Mouse (Mus musculus) heart, adult 2 months (tissue): Measurements from ENCODE around the gene Zfp580. TPM values are rescaled to one million over a fixed set of nuclear protein-coding genes. Genes with fewer than 3 reads are reported as not detected.
"Not testable (repeated sequence)": the region's sequence is repeated elsewhere in the genome, so short reads cannot be mapped to it uniquely, and the experiment has no call there.

Source experiments
- DNase-seq, 2 experiments: peaks; one replicate each; pipeline ENCODE4 v3.0.0; 2021
- H3K27ac ChIP-seq: fragments of 200-600 bp; 2 replicates; pipeline ENCODE4 v1.8.1; 2022
- H3K27me3 ChIP-seq: fragments of 200-500 bp; 2 replicates; pipeline ENCODE4 v1.6.1; 2012; ENCODE audit warnings: mild to moderate bottlenecking, low read length, inconsistent platforms, mixed read lengths; ENCODE audit not compliant: control insufficient read depth, insufficient read depth
- H3K36me3 ChIP-seq: fragments of 200-500 bp; 2 replicates; pipeline ENCODE4 v1.6.1; 2012; ENCODE audit warnings: low read length, inconsistent platforms; ENCODE audit not compliant: control insufficient read depth, insufficient read depth
- H3K4me1 ChIP-seq: fragments of 200-500 bp; 2 replicates; pipeline ENCODE4 v1.6.1; 2011; ENCODE audit warnings: low read length; ENCODE audit not compliant: control insufficient read depth, insufficient read depth
- H3K4me3 ChIP-seq: fragments of 200-600 bp; 2 replicates; pipeline ENCODE4 v1.8.1; 2022
- H3K79me2 ChIP-seq: fragments of 200-500 bp; replicated peaks from 2 replicates; pipeline ENCODE4 v1.6.1; 2012; ENCODE audit warnings: mild to moderate bottlenecking, inconsistent platforms, low read length, moderate library complexity, mixed read lengths; ENCODE audit not compliant: control insufficient read depth, insufficient read depth
- H3K9ac ChIP-seq: fragments of 200-500 bp; 2 replicates; pipeline ENCODE4 v1.6.1; 2012; ENCODE audit warnings: low read depth, mild to moderate bottlenecking, control low read depth, inconsistent platforms, low read length, mixed read lengths
- CTCF ChIP-seq: fragments of 200-600 bp; IDR thresholded peaks from 2 replicates; pipeline ENCODE4 v1.8.1; 2022; ENCODE audit warnings: antibody characterized with exemption, mild to moderate bottlenecking, moderate library complexity
- EP300 ChIP-seq: fragments of 200-500 bp; IDR thresholded peaks from 2 replicates; pipeline ENCODE4 v1.6.1; 2011; ENCODE audit warnings: low read depth, low read length, control low read depth; ENCODE audit not compliant: insufficient read depth
- POLR2A ChIP-seq: fragments of 200-500 bp; IDR thresholded peaks from 2 replicates; pipeline ENCODE4 v1.6.1; 2011; ENCODE audit warnings: mild to moderate bottlenecking, low read depth, low read length, control low read depth; ENCODE audit not compliant: insufficient read depth
- WGBS: fragments of 180-500 bp; shearing (Covaris S2); methylation state at CpG from one replicate; pipeline ENCODE4 v1.1.7; 2018; 5-methylcytosine and 5-hydroxymethylcytosine counted together
- intact Hi-C: fragments of 180-260 bp; cut with DNase I; formaldehyde crosslinking; loops from one replicate; pipeline ENCODE4 v1.15.1; 2025
- polyA plus RNA-seq: library from polyadenylated mRNA; depleted of rRNA; stranded (reverse); fragments of >200 nt; gene quantifications from 2 replicates; pipeline ENCODE4 v1.2.3, GENCODE M21; 2012
- total RNA-seq, 2 experiments: library from RNA; stranded (reverse); gene quantifications; 2 replicates each; pipeline ENCODE4 v1.2.3; 2021

The Zfp580 gene
- total and polyA plus RNA-seq, 3 experiments, result 3.4 to 12.7 (median 4.4) TPM

DNA sequence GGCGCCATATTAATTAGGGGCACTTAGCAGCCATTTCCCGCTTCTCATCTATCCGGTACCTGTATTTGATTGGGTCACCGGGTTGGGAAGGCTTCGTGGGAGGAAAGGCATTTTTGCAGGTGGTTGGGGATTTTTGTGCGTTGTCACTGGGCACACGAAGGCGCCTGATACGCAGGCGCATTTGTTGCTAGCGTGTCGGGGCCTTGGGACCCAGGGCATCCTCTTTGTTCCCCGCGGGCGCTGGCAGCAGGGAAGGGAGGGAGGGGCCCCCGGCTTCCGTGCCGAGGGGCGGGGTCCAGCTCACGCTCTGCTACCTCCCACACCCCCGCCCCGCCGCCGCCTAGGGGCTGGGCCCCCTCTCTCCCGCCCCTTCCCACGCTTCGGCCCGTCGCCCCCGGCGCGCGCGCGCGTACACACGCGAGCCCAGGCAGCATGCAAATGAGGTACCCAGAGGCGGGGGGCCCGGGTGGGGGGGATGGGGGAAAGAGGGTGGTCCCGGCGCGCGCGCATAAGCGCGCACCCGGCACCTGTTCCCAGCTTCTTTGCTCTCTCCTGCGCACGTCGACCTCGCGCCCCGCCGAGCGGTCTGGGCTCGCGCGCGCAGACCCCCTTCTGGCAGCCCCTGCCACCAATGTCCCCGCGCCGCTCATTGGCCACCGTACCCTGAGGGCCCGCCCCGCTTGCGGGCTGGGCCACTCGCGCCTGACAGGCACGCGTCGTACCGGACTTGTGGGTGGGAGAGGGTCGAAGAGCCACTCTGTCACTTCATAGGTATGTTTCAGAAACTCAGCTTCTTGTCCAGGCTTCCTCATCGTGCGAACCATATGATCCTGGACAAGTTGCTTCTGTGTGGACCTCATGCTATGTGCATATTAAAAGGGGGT is 36.0 kb upstream of the Zfp580 start, which contains the start of gene Gm44973:
TSS of gene Gm44973 (plus strand) at position 379 of the 884 bp plus-strand sequence.
- WGBS, result under 1% methylated on average over 72 of the region's 76 CpGs
- no peaks in the 10 kb centered on the region for H3K27me3 ChIP-seq
- peak within 1 kb of the TSS; percentile 96 for H3K9ac ChIP-seq
- DNase-seq, result peak; percentile 94 to 96
- peak within 1 kb of the TSS; percentile 97 for H3K27ac ChIP-seq
- peaks cover 3% of the 10 kb centered on the region; the same call in 1 of the 2 replicates for H3K4me1 ChIP-seq
- TF ChIP-seq POLR2A, result peak; percentile 54
- TF ChIP-seq EP300, result no peak
- TF ChIP-seq CTCF, result no peak; the same call in 1 of the 2 replicates
- H3K79me2 ChIP-seq, result no peaks in the 10 kb centered on the region
- intact Hi-C loops, result loop anchor here (1.0 to 10.0 kb wide), 3 partner anchors 47 to 361 kb away; partner anchors contain the start of genes Ppp6r1, U2af2 and Ube2s
- H3K36me3 ChIP-seq, result no peaks in the 10 kb centered on the region
- peak within 1 kb of the TSS; percentile 87 for H3K4me3 ChIP-seq

DNA sequence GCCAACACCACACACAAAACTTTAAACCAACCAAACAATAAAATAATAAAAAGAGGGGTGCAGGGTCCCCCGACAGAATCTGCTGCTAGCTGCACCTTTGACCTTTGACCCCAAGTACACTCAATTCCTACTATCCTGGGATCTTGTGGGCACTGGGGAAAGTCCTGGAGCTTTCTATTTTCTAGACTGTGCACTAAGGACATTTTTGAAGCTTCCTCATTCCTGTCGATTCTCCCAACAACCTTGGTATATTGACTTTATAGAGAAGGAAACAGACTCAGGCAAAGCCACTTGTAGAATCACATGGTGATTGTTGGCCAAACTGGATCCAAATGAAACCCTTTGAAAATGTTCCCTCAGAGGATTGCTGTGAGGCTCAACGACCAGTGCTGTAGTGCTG is 35.3 kb upstream of the Zfp580 start:
- TF ChIP-seq POLR2A (no peak), EP300 (no peak), CTCF (no peak)
- peak overlapping the region; percentile 97 for H3K27ac ChIP-seq
- 58% methylated on average over 3 of the region's 3 CpGs for WGBS
- DNase-seq, result no peak
- peak overlapping the region; percentile 94 for H3K9ac ChIP-seq
- H3K36me3 ChIP-seq, result no peaks in the 10 kb centered on the region
- peaks cover 3% of the 10 kb centered on the region; the same call in 1 of the 2 replicates for H3K4me1 ChIP-seq
- H3K79me2 ChIP-seq, result no peaks in the 10 kb centered on the region
- H3K4me3 ChIP-seq, result peak overlapping the region; percentile 87
- no peaks in the 10 kb centered on the region for H3K27me3 ChIP-seq
- intact Hi-C loops, result loop anchor here (10.0 kb wide), 1 partner anchor 361 kb away; the partner anchor contains the start of gene Ppp6r1

- Histone ChIP-seq H3K27me3 (no peaks in the 10 kb centered on the region), H3K79me2 (no peaks in the 10 kb centered on the region), H3K36me3 (no peaks in the 10 kb centered on the region), H3K9ac (no peak overlapping the region), H3K4me3 (no peak overlapping the region), H3K27ac (no peak overlapping the region), H3K4me1 (peaks cover 4% of the 10 kb centered on the region; the same call in 1 of the 2 replicates)
- 100% methylated on average over 2 of the region's 2 CpGs for WGBS
- intact Hi-C loops, result loop anchor here (10.0 kb wide), 1 partner anchor 362 kb away; the partner anchor contains the start of gene Ppp6r1
- no peak for TF ChIP-seq EP300
- TF ChIP-seq POLR2A, result no peak
- no peak for TF ChIP-seq CTCF
- DNase-seq, result no peak
Observed at GRCm38 (mm10) chr7:5016920-5017319, 34.4 kb upstream of the Zfp580 start.

DNA sequence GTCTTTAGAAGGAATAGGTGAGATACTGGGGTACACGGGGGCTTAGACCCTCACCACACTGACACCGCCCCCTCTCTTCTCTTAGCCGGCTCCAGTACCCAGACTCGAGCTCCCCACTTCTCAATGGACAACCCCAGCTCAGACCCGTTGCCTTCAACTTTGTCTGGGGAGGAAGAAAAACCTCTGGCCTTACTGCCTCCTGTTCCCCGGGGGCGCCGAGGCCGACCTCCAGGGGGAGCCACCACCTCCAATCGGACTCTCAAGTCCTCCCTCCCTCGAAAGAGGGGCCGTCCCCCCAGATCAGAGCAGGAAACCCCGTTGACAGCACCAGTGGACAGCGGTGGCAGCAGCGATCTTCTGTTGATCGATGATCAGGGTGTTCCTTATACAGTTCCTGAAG is 34.0 kb upstream of the Zfp580 start:
- DNase-seq, result no peak
- Histone ChIP-seq H3K79me2 (no peaks in the 10 kb centered on the region), H3K36me3 (no peaks in the 10 kb centered on the region), H3K27me3 (no peaks in the 10 kb centered on the region), H3K4me3 (no peak overlapping the region), H3K27ac (no peak overlapping the region), H3K9ac (no peak overlapping the region), H3K4me1 (peaks cover 4% of the 10 kb centered on the region; the same call in 1 of the 2 replicates)
- 90% methylated on average over 16 of the region's 16 CpGs for WGBS
- peak; percentile 37 for TF ChIP-seq CTCF
- TF ChIP-seq EP300, result no peak
- intact Hi-C loops, result loop anchor here (10.0 kb wide), 1 partner anchor 363 kb away; the partner anchor contains the start of gene Ppp6r1

- no peak overlapping the region for H3K9ac ChIP-seq
- TF ChIP-seq POLR2A (no peak), EP300 (no peak), CTCF (no peak)
- no peak overlapping the region; the same call in 1 of the 2 replicates for H3K27ac ChIP-seq
- DNase-seq, result no peak
- H3K36me3 ChIP-seq, result no peaks in the 10 kb centered on the region
- H3K4me3 ChIP-seq, result no peak overlapping the region
- no peaks in the 10 kb centered on the region for H3K27me3 ChIP-seq
- WGBS, result 97% methylated on average over 21 of the region's 21 CpGs
- intact Hi-C loops, result loop anchor here (10.0 kb wide), 1 partner anchor 363 kb away; the partner anchor contains the start of gene Ppp6r1
- no peaks in the 10 kb centered on the region for H3K79me2 ChIP-seq
- H3K4me1 ChIP-seq, result peaks cover 4% of the 10 kb centered on the region; the same call in 1 of the 2 replicates
Observed at GRCm38 (mm10) chr7:5017931-5018330, 33.4 kb upstream of the Zfp580 start.

DNA sequence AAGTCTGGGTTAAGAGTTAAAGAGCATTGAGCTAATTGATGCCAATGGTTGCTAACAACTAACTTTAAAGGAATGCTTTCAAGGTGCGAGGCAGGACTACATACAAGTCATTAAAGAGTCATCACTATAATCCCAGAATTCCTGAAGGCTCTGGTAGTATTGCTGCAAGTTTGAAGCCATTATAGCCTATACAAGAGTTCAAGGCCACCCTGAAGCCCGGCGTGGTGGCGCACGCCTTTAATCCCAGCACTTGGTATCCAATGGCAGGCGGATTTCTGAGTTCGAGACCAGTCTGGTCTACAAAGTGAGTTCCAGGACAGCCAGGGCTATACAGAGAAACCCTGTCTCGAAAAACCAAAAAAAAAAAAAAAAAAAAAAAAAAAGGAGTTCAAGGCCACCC is 31.8 kb upstream of the Zfp580 start:
- peak in 1 of 2 experiments; percentile 31 for DNase-seq
- not testable (repeated sequence) for H3K27me3 ChIP-seq, H3K9ac ChIP-seq, H3K4me1 ChIP-seq, H3K79me2 ChIP-seq, H3K36me3 ChIP-seq
- WGBS, result 31% methylated on average over 8 of the region's 8 CpGs
- Histone ChIP-seq H3K4me3 (peak overlapping the region; percentile 87), H3K27ac (peak overlapping the region; percentile 98)
- intact Hi-C loops, result loop anchor here (10.0 kb wide), 1 partner anchor 365 kb away; the partner anchor contains the start of gene Ppp6r1
